Mouse (Mus musculus): ENCODE data around the gene Pde7b. TPM values are rescaled to one million over a fixed set of nuclear protein-coding genes. Genes with fewer than 3 reads are reported as not detected.

The Pde7b gene
- polyA plus RNA-seq, 1 experiment from 2014 or later: 0.42 TPM

GRCm38 (mm10) chr10:20503265-20504025 is 221.4 kb downstream of the Pde7b start:
- no peak overlapping the region for H3K9ac ChIP-seq
- no peaks in the 10 kb centered on the region for H3K9me3 ChIP-seq (replicated peaks)
- no peak overlapping the region for H3K4me2 ChIP-seq
- no peak overlapping the region for H3K4me3 ChIP-seq
- H3K27me3 ChIP-seq (replicated peaks): no peaks in the 10 kb centered on the region
- 72% methylated on average over 17 of the region's 17 CpGs for WGBS (ENCODE audit: insufficient replicate concordance)
- no peak overlapping the region for H3K27ac ChIP-seq
- H3K36me3 ChIP-seq: no peaks in the 10 kb centered on the region
- ATAC-seq: no peak
- H3K4me1 ChIP-seq: no peaks in the 10 kb centered on the region

- H3K27ac ChIP-seq: no peak overlapping the region
- 65% methylated on average over 6 of the region's 6 CpGs for WGBS (ENCODE audit: insufficient replicate concordance)
Observed at GRCm38 (mm10) chr10:20501221-20501620, 223.7 kb downstream of the Pde7b start.

DNA sequence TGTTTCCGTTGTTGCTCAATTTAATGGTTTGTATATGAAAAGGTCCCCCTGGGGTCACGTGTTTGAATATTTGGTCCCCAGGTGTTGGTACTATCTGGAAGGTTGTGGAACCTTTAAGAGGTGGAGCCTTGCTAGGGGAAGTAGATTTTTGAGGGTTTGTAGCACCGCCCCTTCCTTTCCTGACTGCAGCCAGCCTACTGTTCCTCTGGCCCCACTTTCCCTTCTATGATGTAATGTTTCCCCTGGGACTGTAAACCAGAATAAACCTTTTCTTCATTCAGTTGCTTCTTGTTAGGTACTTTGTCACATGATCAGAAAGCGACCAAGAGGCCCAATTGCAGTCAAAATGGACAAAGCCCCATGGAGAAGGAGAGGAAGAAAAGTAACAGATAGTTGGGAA is 229.8 kb downstream of the Pde7b start:
- WGBS (ENCODE audit: insufficient replicate concordance): 70% methylated on average over 4 of the region's 4 CpGs
- Histone ChIP-seq H3K4me1 (no peaks in the 10 kb centered on the region), H3K4me2 (no peak overlapping the region), H3K4me3 (no peak overlapping the region), H3K27ac (no peak overlapping the region), H3K36me3 (no peaks in the 10 kb centered on the region), H3K9ac (no peak overlapping the region), H3K9me3 (replicated peaks) (no peaks in the 10 kb centered on the region), H3K27me3 (replicated peaks) (no peaks in the 10 kb centered on the region)
- no peak for ATAC-seq

More at GRCm38 (mm10) chr10:20501221-20501620, 223.7 kb downstream of the Pde7b start:
- Histone ChIP-seq H3K36me3 (no peaks in the 10 kb centered on the region), H3K9ac (no peak overlapping the region), H3K27me3 (replicated peaks) (no peaks in the 10 kb centered on the region), H3K4me1 (no peaks in the 10 kb centered on the region), H3K4me3 (no peak overlapping the region), H3K9me3 (replicated peaks) (no peaks in the 10 kb centered on the region), H3K4me2 (no peak overlapping the region)
- ATAC-seq: no peak

GRCm38 (mm10) chr10:20493826-20494455 is 230.9 kb downstream of the Pde7b start:
- Histone ChIP-seq H3K4me2 (no peak overlapping the region), H3K27ac (no peak overlapping the region), H3K9ac (no peak overlapping the region), H3K9me3 (replicated peaks) (no peaks in the 10 kb centered on the region), H3K36me3 (no peaks in the 10 kb centered on the region), H3K27me3 (replicated peaks) (no peaks in the 10 kb centered on the region), H3K4me3 (no peak overlapping the region), H3K4me1 (no peaks in the 10 kb centered on the region)
- ATAC-seq: no peak
- WGBS (ENCODE audit: insufficient replicate concordance): 54% methylated on average over 5 of the region's 5 CpGs

DNA sequence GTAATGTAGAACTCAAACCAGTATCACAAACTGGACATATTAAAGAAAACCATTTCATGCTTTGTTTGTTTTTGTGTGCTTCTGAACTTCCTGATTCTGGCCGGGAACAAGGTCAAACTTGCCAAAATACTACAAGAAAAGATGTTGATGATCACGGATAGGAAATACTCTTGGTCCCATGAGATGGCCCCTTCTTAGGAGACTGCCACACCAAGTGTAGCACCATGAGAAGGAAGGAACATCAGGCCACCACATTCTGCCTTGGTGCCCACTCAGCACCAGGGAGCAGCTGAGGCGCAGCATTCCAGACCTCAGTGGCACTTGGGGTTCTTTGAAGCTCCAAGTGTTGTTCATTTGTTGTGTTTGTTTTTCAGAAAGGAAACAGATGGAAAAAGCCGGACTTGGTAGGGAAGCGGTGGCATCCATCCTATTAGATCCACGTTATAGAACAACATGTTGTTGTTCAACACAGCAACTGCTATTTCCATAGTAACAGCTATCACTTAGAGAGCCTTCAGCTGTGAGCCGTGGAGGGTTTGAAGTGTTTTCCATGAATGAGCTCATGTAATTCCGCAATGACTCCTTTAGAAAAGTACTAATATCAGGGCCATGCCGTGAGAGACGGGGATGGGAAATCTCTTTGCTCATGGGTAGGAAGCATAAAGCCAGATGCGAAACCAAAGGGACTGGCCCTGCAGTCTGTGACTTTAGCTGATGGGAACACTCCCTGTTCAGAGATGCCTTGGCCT is 232.5 kb downstream of the Pde7b start:
- 67% methylated on average over 11 of the region's 11 CpGs for WGBS (ENCODE audit: insufficient replicate concordance)
- no peaks in the 10 kb centered on the region for H3K4me1 ChIP-seq
- ATAC-seq: no peak
- H3K4me2 ChIP-seq: no peak overlapping the region
- H3K9ac ChIP-seq: no peak overlapping the region
- no peak overlapping the region for H3K27ac ChIP-seq
- no peaks in the 10 kb centered on the region for H3K9me3 ChIP-seq (replicated peaks)
- no peaks in the 10 kb centered on the region for H3K27me3 ChIP-seq (replicated peaks)
- no peaks in the 10 kb centered on the region for H3K36me3 ChIP-seq
- H3K4me3 ChIP-seq: no peak overlapping the region

DNA sequence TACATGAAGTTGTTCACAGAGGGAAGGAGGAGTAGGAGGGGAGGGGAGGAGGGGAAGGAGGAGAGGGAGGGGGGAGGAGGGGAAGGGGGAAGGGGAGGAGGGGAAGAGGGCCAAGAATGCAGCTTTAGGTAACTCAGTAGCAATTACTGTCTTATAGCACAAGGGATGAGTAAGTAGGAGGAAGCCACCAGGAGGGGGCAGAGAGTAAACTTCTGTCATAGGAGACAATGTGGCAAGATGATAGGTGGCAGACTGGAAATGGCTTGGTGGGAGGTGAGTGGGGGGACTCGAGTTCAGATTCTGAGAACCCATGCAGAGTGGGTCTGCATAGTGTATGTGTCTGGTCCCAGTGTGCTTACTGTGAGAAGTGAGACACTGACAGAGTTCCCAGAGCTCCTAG is 234.1 kb downstream of the Pde7b start:
- Histone ChIP-seq H3K9me3 (replicated peaks) (no peaks in the 10 kb centered on the region), H3K27ac (no peak overlapping the region), H3K36me3 (no peaks in the 10 kb centered on the region), H3K4me3 (no peak overlapping the region), H3K4me2 (no peak overlapping the region), H3K27me3 (replicated peaks) (no peaks in the 10 kb centered on the region), H3K4me1 (no peaks in the 10 kb centered on the region), H3K9ac (no peak overlapping the region)
- ATAC-seq: no peak
- 38% methylated on average over 1 of the region's 1 CpGs for WGBS (ENCODE audit: insufficient replicate concordance)

DNA sequence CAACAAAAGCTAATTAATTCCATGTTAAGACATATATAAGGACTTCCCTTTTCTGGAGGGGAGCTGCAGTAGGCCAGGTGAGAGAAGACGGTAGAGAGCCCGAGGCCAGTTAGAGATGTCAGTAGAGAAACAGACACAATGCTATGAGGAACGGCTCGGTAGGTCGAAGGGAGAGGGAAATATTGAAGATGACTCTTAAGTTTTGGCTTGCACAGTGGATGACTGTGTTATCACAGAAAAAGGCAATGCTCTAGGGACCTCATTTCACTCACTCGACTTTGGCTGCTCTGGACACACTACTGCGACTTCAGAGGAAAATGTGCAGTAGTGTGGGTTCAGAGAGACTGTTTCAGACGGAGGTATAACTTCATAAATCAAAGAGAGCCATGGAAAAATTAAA is 234.6 kb downstream of the Pde7b start:
- Histone ChIP-seq H3K9ac (no peak overlapping the region), H3K36me3 (no peaks in the 10 kb centered on the region), H3K4me3 (no peak overlapping the region), H3K27ac (no peak overlapping the region), H3K27me3 (replicated peaks) (no peaks in the 10 kb centered on the region), H3K4me2 (no peak overlapping the region), H3K4me1 (no peaks in the 10 kb centered on the region), H3K9me3 (replicated peaks) (no peaks in the 10 kb centered on the region)
- ATAC-seq: no peak
- 60% methylated on average over 8 of the region's 8 CpGs for WGBS (ENCODE audit: insufficient replicate concordance)

GRCm38 (mm10) chr10:20486461-20487253 is 238.2 kb downstream of the Pde7b start:
- Histone ChIP-seq H3K27ac (no peak overlapping the region), H3K9ac (no peak overlapping the region), H3K36me3 (no peaks in the 10 kb centered on the region), H3K9me3 (replicated peaks) (no peaks in the 10 kb centered on the region), H3K4me2 (no peak overlapping the region), H3K4me1 (no peaks in the 10 kb centered on the region), H3K27me3 (replicated peaks) (no peaks in the 10 kb centered on the region), H3K4me3 (no peak overlapping the region)
- no peak for ATAC-seq
- WGBS (ENCODE audit: insufficient replicate concordance): 65% methylated on average over 19 of the region's 19 CpGs

GRCm38 (mm10) chr10:20485816-20486215 is 239.1 kb downstream of the Pde7b start:
- ATAC-seq: no peak
- Histone ChIP-seq H3K4me3 (no peak overlapping the region), H3K27ac (no peak overlapping the region), H3K9me3 (replicated peaks) (no peaks in the 10 kb centered on the region), H3K27me3 (replicated peaks) (no peaks in the 10 kb centered on the region), H3K4me2 (no peak overlapping the region), H3K9ac (no peak overlapping the region), H3K36me3 (no peaks in the 10 kb centered on the region), H3K4me1 (no peaks in the 10 kb centered on the region)
- WGBS (ENCODE audit: insufficient replicate concordance): 73% methylated on average over 3 of the region's 3 CpGs

GRCm38 (mm10) chr10:20479481-20479880 is 245.4 kb downstream of the Pde7b start:
- Histone ChIP-seq H3K27ac (no peak overlapping the region), H3K36me3 (no peaks in the 10 kb centered on the region), H3K4me3 (no peak overlapping the region), H3K27me3 (replicated peaks) (no peaks in the 10 kb centered on the region), H3K4me2 (no peak overlapping the region), H3K9me3 (replicated peaks) (no peaks in the 10 kb centered on the region), H3K4me1 (no peaks in the 10 kb centered on the region), H3K9ac (no peak overlapping the region)
- no peak for ATAC-seq
- 63% methylated on average over 8 of the region's 8 CpGs for WGBS (ENCODE audit: insufficient replicate concordance)

DNA sequence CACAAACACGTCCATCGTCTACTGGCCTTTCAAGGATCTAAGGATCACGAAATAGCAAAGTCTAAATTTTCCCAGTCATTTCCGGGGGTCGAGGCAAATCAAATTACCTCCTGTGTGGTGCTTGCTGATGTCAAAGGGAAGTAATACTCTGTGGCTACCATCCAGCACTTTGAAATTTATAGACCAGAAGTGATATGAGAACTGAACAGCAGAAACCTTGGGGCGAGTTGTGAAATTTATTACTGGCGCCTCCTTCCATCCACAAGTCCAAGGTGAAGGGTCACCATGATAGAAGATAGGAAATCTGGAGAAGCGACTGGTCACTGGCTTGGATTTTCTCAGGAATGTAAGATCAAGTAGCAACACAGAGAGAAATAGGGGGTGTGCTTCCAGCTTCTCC is 246.4 kb downstream of the Pde7b start:
- Histone ChIP-seq H3K9ac (no peak overlapping the region), H3K36me3 (no peaks in the 10 kb centered on the region), H3K9me3 (replicated peaks) (no peaks in the 10 kb centered on the region), H3K27me3 (replicated peaks) (no peaks in the 10 kb centered on the region), H3K4me1 (no peaks in the 10 kb centered on the region), H3K27ac (no peak overlapping the region), H3K4me3 (no peak overlapping the region), H3K4me2 (no peak overlapping the region)
- WGBS (ENCODE audit: insufficient replicate concordance): 66% methylated on average over 8 of the region's 8 CpGs
- ATAC-seq: no peak
